In the genomic region with DNA sequence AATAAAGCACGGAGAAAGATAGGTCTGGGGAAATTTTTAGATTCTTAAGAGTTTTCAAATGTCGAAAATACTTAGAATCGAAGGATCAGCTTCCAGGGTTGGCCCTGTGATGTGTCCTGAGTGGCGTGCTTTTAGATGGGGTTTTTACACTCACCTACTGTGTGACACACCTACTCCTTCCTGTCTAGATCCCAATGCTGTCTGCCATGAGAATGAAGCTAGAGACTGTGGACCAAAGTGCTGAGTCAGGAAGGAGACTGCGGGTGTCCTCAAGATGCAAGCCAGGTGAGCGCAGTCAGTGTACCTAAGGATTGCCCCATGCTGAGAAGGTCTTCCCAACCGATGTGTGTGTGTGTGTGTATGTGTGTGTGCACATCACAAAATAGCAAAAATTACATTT, we compare ENCODE assay signal across 16 mouse cellular contexts.
DNase-seq lines count a peak whose midpoint lies in the region; ATAC-seq and TF ChIP-seq lines count a peak whose summit lies in the region.
"Had no signal": no experiment of that assay in that cellular context is flagged by ENCODE, and none has a peak within 500 bp of the region (broad histone marks: within the 10 kb centered on the region; RNA-seq: fewer than 3 reads in every experiment).

No protein-coding gene starts in this region.

- no peak for TF ChIP-seq POLR2A in CH12.LX (IDR thresholded peaks at IDR 0.05; ENCODE audit: low read depth, low read length)

- H3K4me1 ChIP-seq in midbrain, embryonic 13.5 days (replicated peaks): no peaks in the 10 kb centered on the region
- H3K4me1 ChIP-seq in midbrain, embryonic 10.5 days: peaks cover 3% of the 10 kb centered on the region
- H3K4me1 ChIP-seq in CH12.LX (ENCODE audit: control insufficient read depth in 1 of 2, insufficient read depth in 2 of 2): peaks cover 3 to 13% of the 10 kb centered on the region in 2 experiments; a peak in 3 of 4 replicates
- H3K4me1 ChIP-seq in ES-E14 (ENCODE audit: control insufficient read depth in 2 of 2, insufficient read depth in 2 of 2, low read length in 2 of 2, poor library complexity in 1 of 2): no peaks in the 10 kb centered on the region
- H3K4me1 ChIP-seq in hindbrain, postnatal 0 days (ENCODE audit: insufficient read depth, low read length): no peaks in the 10 kb centered on the region
- H3K4me1 ChIP-seq: embryonic facial prominence, embryonic 12.5 days; forebrain, embryonic 12.5 days; heart, embryonic 13.5 days had no signal

- no peaks in the 10 kb centered on the region for H3K79me2 ChIP-seq in CH12.LX (replicated peaks; ENCODE audit: control insufficient read depth, extremely low read depth, insufficient read depth, poor library complexity, severe bottlenecking)

- H3K36me3 ChIP-seq in midbrain, embryonic 13.5 days: no peaks in the 10 kb centered on the region
- H3K36me3 ChIP-seq in midbrain, embryonic 10.5 days: no peaks in the 10 kb centered on the region
- no peaks in the 10 kb centered on the region for H3K36me3 ChIP-seq in CH12.LX (replicated peaks in 1 of 2; ENCODE audit: control insufficient read depth in 1 of 2, insufficient read depth in 1 of 2, low read length in 1 of 2)
- H3K36me3 ChIP-seq in ES-E14 (ENCODE audit: control insufficient read depth, insufficient read depth, low read length, poor library complexity, severe bottlenecking): no peaks in the 10 kb centered on the region
- no peaks in the 10 kb centered on the region for H3K36me3 ChIP-seq in hindbrain, postnatal 0 days (ENCODE audit: insufficient read depth, low read length)
- H3K36me3 ChIP-seq: embryonic facial prominence, embryonic 12.5 days; forebrain, embryonic 12.5 days; heart, embryonic 13.5 days; intestine, embryonic 15.5 days had no signal

- no peak for TF ChIP-seq EP300 in CH12.LX (IDR thresholded peaks at IDR 0.05; ENCODE audit: low read length)

- no peak for TF ChIP-seq RAD21 in CH12.LX (IDR thresholded peaks at IDR 0.05; ENCODE audit: low read depth, low read length)

- no peak overlapping the region for H3K27ac ChIP-seq in midbrain, embryonic 13.5 days
- no peak overlapping the region for H3K27ac ChIP-seq in midbrain, embryonic 10.5 days (replicated peaks)
- H3K27ac ChIP-seq in CH12.LX (ENCODE audit: insufficient read depth, low read depth): no peak overlapping the region
- no peak overlapping the region for H3K27ac ChIP-seq in ES-E14 (ENCODE audit: insufficient read depth, low read depth, low read length, poor library complexity, severe bottlenecking)
- no peak overlapping the region for H3K27ac ChIP-seq in hindbrain, postnatal 0 days
- H3K27ac ChIP-seq: embryonic facial prominence, embryonic 12.5 days; forebrain, embryonic 12.5 days; heart, embryonic 13.5 days; intestine, embryonic 15.5 days had no signal

- dilution Hi-C loops in CH12.LX (cut with MboI; ENCODE audit: extremely low pct_ligation_motif_present, extremely low pct_unique_long_range_greater_than_20kb, low sequenced_read_pairs): no loop called here

- 0 out of 2 replicates have a peak, but pooled peaks have one; percentile 56 for ATAC-seq in midbrain, embryonic 13.5 days
- peak; percentile 48; the same call in 1 of the 2 replicates for ATAC-seq in hindbrain, postnatal 0 days
- ATAC-seq in granulocyte monocyte progenitor cell, adult 5-6 weeks (replicated peaks; ENCODE audit: poor library complexity, severe bottlenecking): no peak
- ATAC-seq: forebrain, embryonic 16.5 days; intestine, embryonic 15.5 days had no signal

- no peak overlapping the region for H3K9ac ChIP-seq in midbrain, embryonic 13.5 days (replicated peaks)
- H3K9ac ChIP-seq in CH12.LX (ENCODE audit: insufficient read depth, low read depth) (no peak overlapping the region), ES-E14 (ENCODE audit: insufficient read depth, low read depth, low read length, poor library complexity, severe bottlenecking) (no peak overlapping the region)
- H3K9ac ChIP-seq in hindbrain, postnatal 0 days (replicated peaks; ENCODE audit: low read length): no peak overlapping the region
- H3K9ac ChIP-seq: embryonic facial prominence, embryonic 12.5 days; forebrain, embryonic 12.5 days; heart, embryonic 13.5 days; intestine, embryonic 15.5 days had no signal

- in situ Hi-C loops in CH12.LX (cut with MboI; ENCODE audit: low pct_ligation_motif_present, low pct_unique_long_range_greater_than_20kb, low sequenced_read_pairs): loop anchor here (10.0 to 25.0 kb wide), 2 partner anchors 147 to 640 kb away; no protein-coding TSS in a partner anchor
- in situ Hi-C loops in ES-E14 (cut with MboI; ENCODE audit: low sequenced_read_pairs in 2 of 2, unreplicated experiment in 2 of 2): loop anchor here (10.0 to 25.0 kb wide), 3 partner anchors 522 to 640 kb away; no protein-coding TSS in a partner anchor

- 87% methylated on average over 7 of the region's 7 CpGs for WGBS in midbrain, embryonic 13.5 days
- 81% methylated on average over 7 of the region's 7 CpGs for WGBS in midbrain, embryonic 10.5 days
- WGBS in hindbrain, postnatal 0 days: 75% methylated on average over 7 of the region's 7 CpGs

- no peak overlapping the region for H3K4me2 ChIP-seq in midbrain, embryonic 13.5 days (replicated peaks)
- no peak overlapping the region for H3K4me2 ChIP-seq in CH12.LX (ENCODE audit: insufficient read depth, low read depth, poor library complexity, severe bottlenecking)
- no peak overlapping the region for H3K4me2 ChIP-seq in hindbrain, postnatal 0 days (ENCODE audit: low read depth, low read length)
- H3K4me2 ChIP-seq: embryonic facial prominence, embryonic 12.5 days; forebrain, embryonic 12.5 days; heart, embryonic 13.5 days; intestine, embryonic 15.5 days had no signal

- TF ChIP-seq CTCF in CH12.LX (conservative IDR thresholded peaks at IDR 0.05 in 1 of 2, IDR thresholded peaks at IDR 0.05 in 1 of 2; ENCODE audit: low read depth in 2 of 2, low read length in 2 of 2): no peak
- TF ChIP-seq CTCF in hindbrain, postnatal 0 days (IDR thresholded peaks at IDR 0.05; ENCODE audit: low read depth): no peak

- no peaks in the 10 kb centered on the region for H3K9me3 ChIP-seq in midbrain, embryonic 13.5 days
- no peaks in the 10 kb centered on the region for H3K9me3 ChIP-seq in midbrain, embryonic 10.5 days (replicated peaks)
- H3K9me3 ChIP-seq in CH12.LX (replicated peaks; ENCODE audit: low read length) (no peaks in the 10 kb centered on the region), ES-E14 (ENCODE audit: control insufficient read depth, insufficient read depth, low read depth, low read length) (no peaks in the 10 kb centered on the region)
- no peaks in the 10 kb centered on the region for H3K9me3 ChIP-seq in hindbrain, postnatal 0 days (ENCODE audit: low read length)
- H3K9me3 ChIP-seq: embryonic facial prominence, embryonic 12.5 days; forebrain, embryonic 12.5 days; heart, embryonic 13.5 days; intestine, embryonic 15.5 days had no signal

- H3K4me3 ChIP-seq in midbrain, embryonic 13.5 days (replicated peaks): no peak overlapping the region
- H3K4me3 ChIP-seq in midbrain, embryonic 10.5 days: no peak overlapping the region
- no peak overlapping the region for H3K4me3 ChIP-seq in CH12.LX (replicated peaks in 1 of 3; ENCODE audit: low read depth in 2 of 3, low read length in 2 of 3, poor library complexity in 1 of 3)
- H3K4me3 ChIP-seq in ES-E14 (ENCODE audit: insufficient read depth in 1 of 2, low read depth in 1 of 2, low read length in 2 of 2, poor library complexity in 1 of 2, severe bottlenecking in 1 of 2): no peak overlapping the region
- H3K4me3 ChIP-seq in hindbrain, postnatal 0 days (ENCODE audit: low read length): no peak overlapping the region
- H3K4me3 ChIP-seq: embryonic facial prominence, embryonic 12.5 days; forebrain, embryonic 12.5 days; heart, embryonic 13.5 days; intestine, embryonic 15.5 days had no signal

- peaks cover 7% of the 10 kb centered on the region; the same call in 1 of the 2 replicates for H3K27me3 ChIP-seq in midbrain, embryonic 13.5 days
- H3K27me3 ChIP-seq in midbrain, embryonic 10.5 days (ENCODE audit: low read depth, poor library complexity, severe bottlenecking): peaks cover 86% of the 10 kb centered on the region
- no peaks in the 10 kb centered on the region for H3K27me3 ChIP-seq in CH12.LX (replicated peaks)
- no peaks in the 10 kb centered on the region for H3K27me3 ChIP-seq in hindbrain, postnatal 0 days (ENCODE audit: insufficient read depth, low read length)
- H3K27me3 ChIP-seq: embryonic facial prominence, embryonic 12.5 days; intestine, embryonic 15.5 days had no signal

- no peak for DNase-seq in midbrain, embryonic 10.5 days (ENCODE audit: low spot score)
- no peak for DNase-seq in CH12.LX (ENCODE audit: extremely low read depth)
- no peak for DNase-seq in ES-E14 (ENCODE audit: low read depth, low spot score)
- DNase-seq in hindbrain, postnatal 0 days (ENCODE audit: low spot score): no peak
- DNase-seq in thymus, postnatal 10 days (ENCODE audit: low spot score in 2 of 2): no peak
- DNase-seq: cerebellum, adult 11-12 months; cerebellum, adult 9-10 months; gastrocnemius, postnatal 10 days; heart, postnatal 36 days had no signal

TF ChIP-seq in CH12.LX, 34 proteins besides CTCF, POLR2A, EP300 and RAD21:
- TF ChIP-seq BHLHE40 (IDR thresholded peaks at IDR 0.05; ENCODE audit: low read depth, low read length) (no peak), MAFK (IDR thresholded peaks at IDR 0.05; ENCODE audit: insufficient replicate concordance, low read length) (peak; percentile 39; the same call in 1 of the 2 replicates)

TF ChIP-seq in ES-E14, 5 proteins besides CTCF, POLR2A, EP300 and RAD21:
- TF ChIP-seq MAFK (IDR thresholded peaks at IDR 0.05; ENCODE audit: insufficient read depth, low read depth, low read length) (peak; percentile 70), ZC3H11A (IDR thresholded peaks at IDR 0.05; ENCODE audit: borderline replicate concordance, low read depth, low read length) (no peak)
